Mouse (Mus musculus) myocyte (in vitro differentiated cells): ENCODE data around the gene Iqch.

Source experiments
- CEBPB ChIP-seq: IDR thresholded peaks from 2 replicates; pipeline ENCODE4 v1.6.1; 2011; ENCODE audit warnings: mild to moderate bottlenecking, moderate library complexity; ENCODE audit not compliant: poor library complexity, insufficient read depth, severe bottlenecking
- E2F4 ChIP-seq: IDR thresholded peaks from one replicate; pipeline ENCODE4 v1.6.1; 2011; ENCODE audit warnings: mild to moderate bottlenecking, control low read depth, moderate library complexity; ENCODE audit not compliant: insufficient read depth
- MAX ChIP-seq: IDR thresholded peaks from one replicate; pipeline ENCODE4 v1.6.1; 2011; ENCODE audit warnings: low read depth, mild to moderate bottlenecking, control low read depth
- MYOD1 ChIP-seq, 3 experiments: IDR thresholded peaks; one replicate each; pipeline ENCODE4 v1.6.1; 2011; ENCODE audit warnings: control low read depth in 2 of 3, low read depth in 2 of 3, mild to moderate bottlenecking in 2 of 3, moderate library complexity in 1 of 3; ENCODE audit not compliant: insufficient read length in 2 of 3, control insufficient read depth in 1 of 3
- POLR2A ChIP-seq: IDR thresholded peaks from one replicate; pipeline ENCODE4 v1.6.1; 2011; ENCODE audit warnings: low read depth, mild to moderate bottlenecking, control low read depth, moderate library complexity; ENCODE audit not compliant: insufficient read length
- POLR2AphosphoS2 ChIP-seq: IDR thresholded peaks from one replicate; pipeline ENCODE4 v1.6.1; 2011; ENCODE audit warnings: low read depth, control low read depth; ENCODE audit not compliant: insufficient read length
- TCF12 ChIP-seq: IDR thresholded peaks from one replicate; pipeline ENCODE4 v1.6.1; 2011; ENCODE audit warnings: mild to moderate bottlenecking, control low read depth; ENCODE audit not compliant: poor library complexity, insufficient read depth, severe bottlenecking
- TCF3 ChIP-seq: IDR thresholded peaks from one replicate; pipeline ENCODE4 v1.6.1; 2011; ENCODE audit warnings: low read depth, control low read depth; ENCODE audit not compliant: insufficient read length

DNA sequence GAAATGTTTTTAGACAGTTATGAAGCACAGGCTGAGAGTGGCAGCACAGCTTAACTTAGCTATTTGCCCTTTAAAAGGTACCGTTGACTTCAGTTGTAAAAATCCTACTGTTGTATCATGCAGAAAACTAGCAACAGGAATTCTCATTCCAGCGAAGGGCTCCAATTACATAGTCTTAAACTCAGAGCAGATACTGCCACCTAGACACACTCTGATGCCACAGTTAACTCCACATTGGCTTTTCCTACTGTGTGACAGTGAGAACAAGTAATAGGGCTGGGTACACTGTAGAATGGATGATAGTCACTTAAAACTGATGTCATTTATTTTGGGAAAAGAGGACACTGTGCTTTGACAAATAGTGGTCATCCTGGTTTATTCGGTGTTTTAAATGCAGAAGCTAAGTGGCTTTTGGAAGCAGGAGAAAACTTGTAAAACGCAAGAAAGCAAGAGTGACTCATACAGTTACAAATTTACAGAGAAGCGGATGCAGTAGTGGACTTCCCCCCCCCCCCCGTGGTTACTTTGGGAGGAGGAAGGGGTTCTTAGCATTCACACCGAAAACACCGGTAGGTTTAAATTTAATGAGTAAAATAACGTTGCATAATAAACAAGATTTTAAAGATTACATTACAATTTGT, 181.1 kb downstream of the Iqch start:
- no peak for TF ChIP-seq E2F4
- no peak for TF ChIP-seq TCF3
- TF ChIP-seq POLR2A: no peak
- TF ChIP-seq MYOD1 (IDR thresholded peaks at IDR 0.05; ENCODE audit: control insufficient read depth in 1 of 3, insufficient read length in 2 of 3, low read depth in 2 of 3): no peak
- TF ChIP-seq POLR2AphosphoS2: no peak
- no peak for TF ChIP-seq MAX
- TF ChIP-seq TCF12: no peak
- no peak for TF ChIP-seq CEBPB
